25 mouse cellular contexts compared by ENCODE assay signal in the genomic region with DNA sequence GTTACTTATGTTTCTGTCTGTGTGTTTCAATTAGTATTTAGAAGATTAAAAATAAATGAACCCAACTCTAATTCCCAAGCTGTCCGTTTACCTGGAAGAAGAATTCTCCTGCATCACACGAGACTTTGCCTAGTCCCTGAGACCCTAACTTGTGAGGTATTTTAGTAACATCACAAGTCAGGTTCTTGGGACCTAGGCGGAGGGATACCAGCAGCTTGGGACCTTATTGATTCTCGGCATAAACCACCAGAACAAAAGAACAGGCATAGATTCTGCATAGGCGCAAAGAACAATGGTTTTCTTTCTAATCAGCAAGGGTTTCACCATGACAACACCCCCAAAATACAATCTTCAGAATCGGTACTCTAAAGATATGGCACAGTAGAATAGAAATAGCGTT. TPM values are rescaled to one million over a fixed set of nuclear protein-coding genes. Genes with fewer than 3 reads are reported as not detected.
DNase-seq lines count a peak whose midpoint lies in the region; ATAC-seq and TF ChIP-seq lines count a peak whose summit lies in the region.
"Had no signal": no experiment of that assay in that cellular context is flagged by ENCODE, and none has a peak within 500 bp of the region (broad histone marks: within the 10 kb centered on the region; RNA-seq: fewer than 3 reads in every experiment).

No protein-coding gene starts in this region.

- H3K36me3 ChIP-seq in hindbrain, embryonic 11.5 days (ENCODE audit: control insufficient read depth, insufficient read depth, low read length): no peaks in the 10 kb centered on the region
- no peaks in the 10 kb centered on the region for H3K36me3 ChIP-seq in hindbrain, embryonic 10.5 days
- no peaks in the 10 kb centered on the region for H3K36me3 ChIP-seq in forebrain, embryonic 15.5 days
- H3K36me3 ChIP-seq in hindbrain, postnatal 0 days (ENCODE audit: insufficient read depth, low read length): no peaks in the 10 kb centered on the region
- H3K36me3 ChIP-seq in neural tube, embryonic 14.5 days (ENCODE audit: control insufficient read depth, insufficient read depth, low read length): no peaks in the 10 kb centered on the region
- no peaks in the 10 kb centered on the region for H3K36me3 ChIP-seq in kidney, adult 2 months (ENCODE audit: control insufficient read depth, insufficient read depth, low read length)
- H3K36me3 ChIP-seq: heart, embryonic 13.5 days; limb, embryonic 15.5 days had no signal

- H3K9ac ChIP-seq in hindbrain, embryonic 11.5 days (ENCODE audit: low read depth, low read length): no peak overlapping the region
- H3K9ac ChIP-seq in forebrain, embryonic 15.5 days (replicated peaks): peak overlapping the region; percentile 49
- H3K9ac ChIP-seq in hindbrain, postnatal 0 days (replicated peaks; ENCODE audit: low read length): peak overlapping the region; percentile 46
- peak overlapping the region; percentile 58 for H3K9ac ChIP-seq in neural tube, embryonic 14.5 days (replicated peaks; ENCODE audit: low read depth, low read length)
- H3K9ac ChIP-seq: heart, embryonic 13.5 days; limb, embryonic 15.5 days; liver, postnatal 0 days had no signal

- no peaks in the 10 kb centered on the region for H3K27me3 ChIP-seq in hindbrain, embryonic 11.5 days (ENCODE audit: control insufficient read depth, insufficient read depth, low read length)
- H3K27me3 ChIP-seq in hindbrain, embryonic 10.5 days (ENCODE audit: insufficient read depth, poor library complexity, severe bottlenecking): no peaks in the 10 kb centered on the region
- H3K27me3 ChIP-seq in forebrain, embryonic 15.5 days: no peaks in the 10 kb centered on the region
- no peaks in the 10 kb centered on the region for H3K27me3 ChIP-seq in hindbrain, postnatal 0 days (ENCODE audit: insufficient read depth, low read length)
- no peaks in the 10 kb centered on the region for H3K27me3 ChIP-seq in neural tube, embryonic 14.5 days (ENCODE audit: control insufficient read depth, insufficient read depth, low read length)
- H3K27me3 ChIP-seq in kidney, adult 2 months (replicated peaks; ENCODE audit: control insufficient read depth, insufficient read depth, low read length): no peaks in the 10 kb centered on the region
- H3K27me3 ChIP-seq: CH12.LX; heart, embryonic 13.5 days; limb, embryonic 15.5 days had no signal

- no peaks in the 10 kb centered on the region for H3K4me1 ChIP-seq in hindbrain, embryonic 11.5 days (replicated peaks; ENCODE audit: control insufficient read depth, insufficient read depth, low read length)
- peaks cover 32% of the 10 kb centered on the region for H3K4me1 ChIP-seq in hindbrain, embryonic 10.5 days (replicated peaks)
- H3K4me1 ChIP-seq in forebrain, embryonic 15.5 days: peaks cover 61% of the 10 kb centered on the region
- peaks cover 10% of the 10 kb centered on the region; the same call in 1 of the 2 replicates for H3K4me1 ChIP-seq in hindbrain, postnatal 0 days (ENCODE audit: insufficient read depth, low read length)
- peaks cover 20% of the 10 kb centered on the region for H3K4me1 ChIP-seq in neural tube, embryonic 14.5 days (ENCODE audit: control insufficient read depth, insufficient read depth, low read length)
- H3K4me1 ChIP-seq in kidney, adult 2 months (ENCODE audit: control insufficient read depth, insufficient read depth, low read length): no peaks in the 10 kb centered on the region

- H3K4me2 ChIP-seq in hindbrain, embryonic 11.5 days (replicated peaks; ENCODE audit: low read depth, low read length): no peak overlapping the region
- H3K4me2 ChIP-seq in forebrain, embryonic 15.5 days (replicated peaks): peak overlapping the region; percentile 52
- H3K4me2 ChIP-seq in hindbrain, postnatal 0 days (ENCODE audit: low read depth, low read length): peak overlapping the region; percentile 64
- H3K4me2 ChIP-seq in neural tube, embryonic 14.5 days (ENCODE audit: low read depth, low read length): peak overlapping the region; percentile 46
- H3K4me2 ChIP-seq: heart, embryonic 13.5 days; limb, embryonic 15.5 days had no signal

- TF ChIP-seq CTCF in hindbrain, postnatal 0 days (IDR thresholded peaks at IDR 0.05; ENCODE audit: low read depth): no peak
- no peak for TF ChIP-seq CTCF in kidney, adult 2 months (conservative IDR thresholded peaks at IDR 0.05; ENCODE audit: insufficient read depth, insufficient read length, low read depth, low read length)

- H3K9me3 ChIP-seq in hindbrain, embryonic 11.5 days (ENCODE audit: control insufficient read depth, low read length): no peaks in the 10 kb centered on the region
- H3K9me3 ChIP-seq in hindbrain, embryonic 10.5 days: no peaks in the 10 kb centered on the region
- H3K9me3 ChIP-seq in forebrain, embryonic 15.5 days: no peaks in the 10 kb centered on the region
- H3K9me3 ChIP-seq in hindbrain, postnatal 0 days (ENCODE audit: low read length): no peaks in the 10 kb centered on the region
- no peaks in the 10 kb centered on the region for H3K9me3 ChIP-seq in neural tube, embryonic 14.5 days (ENCODE audit: control insufficient read depth, low read length)
- H3K9me3 ChIP-seq: heart, embryonic 13.5 days; limb, embryonic 15.5 days had no signal

- peak overlapping the region; percentile 49; the same call in 1 of the 2 replicates for H3K27ac ChIP-seq in hindbrain, embryonic 11.5 days (ENCODE audit: low read depth, low read length)
- H3K27ac ChIP-seq in hindbrain, embryonic 10.5 days: no peak overlapping the region; the same call in 1 of the 2 replicates
- H3K27ac ChIP-seq in forebrain, embryonic 15.5 days (replicated peaks): peak overlapping the region; percentile 89
- H3K27ac ChIP-seq in hindbrain, postnatal 0 days: peak overlapping the region; percentile 82
- H3K27ac ChIP-seq in neural tube, embryonic 14.5 days (ENCODE audit: low read depth, low read length): peak overlapping the region; percentile 90
- H3K27ac ChIP-seq in kidney, adult 2 months (ENCODE audit: insufficient read depth, low read depth, low read length): no peak overlapping the region
- H3K27ac ChIP-seq: heart, embryonic 13.5 days; limb, embryonic 15.5 days had no signal

- no peak for ATAC-seq in hindbrain, embryonic 11.5 days (ENCODE audit: low FRiP score)
- ATAC-seq in forebrain, embryonic 15.5 days (replicated peaks): no peak
- no peak for ATAC-seq in hindbrain, postnatal 0 days
- no peak for ATAC-seq in neural tube, embryonic 14.5 days (ENCODE audit: low read depth)
- ATAC-seq: intestine, postnatal 0 days; liver, postnatal 0 days had no signal

- DNase-seq in hindbrain, embryonic 11.5 days (ENCODE audit: low spot score): peak; percentile 25
- no peak for DNase-seq in hindbrain, embryonic 10.5 days (ENCODE audit: low spot score)
- DNase-seq in hindbrain, postnatal 0 days (ENCODE audit: low spot score): peak; percentile 68
- no peak for DNase-seq in cerebellum, adult 18-20 months
- DNase-seq in embryo, embryonic 9.5 days (ENCODE audit: extremely low spot score): no peak
- DNase-seq in kidney, adult 2 months: no peak
- DNase-seq: cerebellum, adult 11 months; heart, postnatal 36 days; kidney, postnatal 25 days; liver, postnatal 0 days; thymus, postnatal 4 days had no signal

- no peak for TF ChIP-seq POLR2A in kidney, adult 2 months (IDR thresholded peaks at IDR 0.05; ENCODE audit: low read depth, low read length)

- WGBS in hindbrain, embryonic 11.5 days: 73% methylated on average over 7 of the region's 7 CpGs
- WGBS in hindbrain, embryonic 10.5 days: 75% methylated on average over 7 of the region's 7 CpGs
- WGBS in forebrain, embryonic 15.5 days: 32% methylated on average over 7 of the region's 7 CpGs
- 22% methylated on average over 7 of the region's 7 CpGs for WGBS in hindbrain, postnatal 0 days
- WGBS in neural tube, embryonic 14.5 days: 38% methylated on average over 7 of the region's 7 CpGs
- 92% methylated on average over 7 of the region's 7 CpGs for WGBS in kidney, adult 2 months

- no peak overlapping the region for H3K4me3 ChIP-seq in hindbrain, embryonic 11.5 days (ENCODE audit: low read depth, low read length)
- H3K4me3 ChIP-seq in hindbrain, embryonic 10.5 days: no peak overlapping the region
- H3K4me3 ChIP-seq in forebrain, embryonic 15.5 days: peak overlapping the region; percentile 34
- H3K4me3 ChIP-seq in hindbrain, postnatal 0 days (ENCODE audit: low read length): peak overlapping the region; percentile 29
- peak overlapping the region; percentile 30 for H3K4me3 ChIP-seq in neural tube, embryonic 14.5 days (ENCODE audit: low read depth, low read length)
- H3K4me3 ChIP-seq in kidney, adult 2 months (ENCODE audit: insufficient read depth, low read depth, low read length): no peak overlapping the region
- H3K4me3 ChIP-seq: heart, embryonic 13.5 days; limb, embryonic 15.5 days had no signal

RNA-seq across cellular contexts. Expression of a gene that starts 44.3 kb away (rescaled TPM):
- polyA plus RNA-seq in hindbrain, embryonic 11.5 days (2014; fragmentation: Nextera tagmentation; extraction: Ambion mirVana): not detected in 2 replicates
- not detected in 2 replicates for polyA plus RNA-seq in hindbrain, embryonic 10.5 days (2016; fragmentation: Nextera tagmentation; extraction: Ambion mirVana)
- polyA plus RNA-seq in forebrain, embryonic 15.5 days (2015; fragmentation: Nextera tagmentation; extraction: Ambion mirVana): not detected in 2 replicates
- total RNA-seq in hindbrain, postnatal 0 days (2014; rRNA removed): not detected in 2 replicates
- not detected in 2 replicates for polyA plus RNA-seq in hindbrain, postnatal 0 days (2015; fragmentation: Nextera tagmentation; extraction: Ambion mirVana)
- not detected in 2 replicates for polyA plus RNA-seq in neural tube, embryonic 14.5 days (2014; fragmentation: Nextera tagmentation; extraction: Ambion mirVana)
- not detected in 2 replicates for polyA plus RNA-seq in kidney, adult 2 months (2012; rRNA removed)
- total RNA-seq: adrenal gland, adult 18-20 months; CH12.LX; gastrocnemius, adult 18-20 months; heart, postnatal 36 days; layer of hippocampus, postnatal 14 days; left cerebral cortex, postnatal 14 days; megakaryocyte-erythroid progenitor cell, adult 5-6 weeks had no signal
- polyA plus RNA-seq: embryonic facial prominence, embryonic 14.5 days; gonadal fat pad, adult 2 months; heart, embryonic 13.5 days; intestine, postnatal 0 days; limb, embryonic 15.5 days; liver, postnatal 0 days; testis, adult 2 months had no signal

Comparison
In these comparisons a context has a peak if more than half of its experiments do, and no peak if none do; other contexts are left out.
1. DNase-seq: peak in hindbrain, embryonic 11.5 days (single experiment) and hindbrain, postnatal 0 days (single experiment); none in hindbrain, embryonic 10.5 days (single experiment), cerebellum, adult 18-20 months (0 of 2), embryo, embryonic 9.5 days (single experiment) and kidney, adult 2 months (single experiment).
2. H3K27ac ChIP-seq: peak in hindbrain, embryonic 11.5 days (single experiment), forebrain, embryonic 15.5 days (single experiment), hindbrain, postnatal 0 days (single experiment) and neural tube, embryonic 14.5 days (single experiment); none in hindbrain, embryonic 10.5 days (single experiment) and kidney, adult 2 months (single experiment).
3. H3K4me3 ChIP-seq: peak in forebrain, embryonic 15.5 days (single experiment), hindbrain, postnatal 0 days (single experiment) and neural tube, embryonic 14.5 days (single experiment); none in hindbrain, embryonic 11.5 days (single experiment), hindbrain, embryonic 10.5 days (single experiment) and kidney, adult 2 months (single experiment).